In genomic region chr4:148087091-148087906, GRCm38 (mm10) we compare ENCODE assay signal across 8 mouse cellular contexts.
DNase-seq lines count a peak whose midpoint lies in the region.

No protein-coding gene starts in this region.

- peak; percentile 50 for DNase-seq in cerebellum, adult 9-10 months
- DNase-seq in cerebellum, adult 11 months = no peak
- peak; percentile 43 for DNase-seq in embryo, embryonic 10 days (ENCODE audit: low spot score)
- DNase-seq in heart, adult 9 months (ENCODE audit: low spot score in 2 of 2) = peak; percentile 68 to 72
- peak; percentile 62 for DNase-seq in kidney, adult 9 months
- peak; percentile 48 for DNase-seq in lung, postnatal 25 days (ENCODE audit: low spot score)
- DNase-seq in thymus, postnatal 25 days = peak; percentile 51
- no peak for DNase-seq in layer of hippocampus, adult 9-11 months

Comparison
In these comparisons a context has a peak if more than half of its experiments do, and no peak if none do; other contexts are left out.
1. DNase-seq: peak in cerebellum, adult 9-10 months (single experiment), embryo, embryonic 10 days (single experiment), heart, adult 9 months (2 of 2), kidney, adult 9 months (single experiment), lung, postnatal 25 days (single experiment) and thymus, postnatal 25 days (single experiment); none in cerebellum, adult 11 months (single experiment) and layer of hippocampus, adult 9-11 months (single experiment).